Mouse (Mus musculus): Measurements from ENCODE around the gene B3gnt3.

- TF ChIP-seq CTCF (IDR thresholded peaks at IDR 0.05; ENCODE audit: extremely low read depth, insufficient read depth, low read length) (no peak), POLR2A (IDR thresholded peaks at IDR 0.05; ENCODE audit: extremely low read depth, insufficient read depth, low read length) (no peak)
Observed at GRCm38 (mm10) chr8:71716561-71717053, 15.0 kb upstream of the B3gnt3 start.

All from cortical plate, adult 2 months (tissue).